Mouse (Mus musculus) forebrain, embryonic 16.5 days (tissue): ENCODE data around the gene Pcbp3. TPM values are rescaled to one million over a fixed set of nuclear protein-coding genes. Genes with fewer than 3 reads are reported as not detected.

Experiments
- ATAC-seq: fragments of 200-750 bp; cut with Nextera tagmentation; 2 replicates; pipeline ENCODE4 v1.8.0; 2017; ENCODE audit warnings: mild to moderate bottlenecking, moderate library complexity
- H3K27ac ChIP-seq: fragments of 300-500 bp; sonication (generic); 2 replicates; pipeline ENCODE4 v1.5.1; 2014; ENCODE audit warnings: low read length, control low read depth
- H3K27me3 ChIP-seq: fragments of 300-500 bp; sonication (generic); replicated peaks from 2 replicates; pipeline ENCODE4 v1.6.1; 2014; ENCODE audit warnings: low read length; ENCODE audit not compliant: control insufficient read depth, insufficient read depth
- H3K36me3 ChIP-seq: fragments of 300-500 bp; sonication (generic); 2 replicates; pipeline ENCODE4 v1.6.1; 2014; ENCODE audit not compliant: control insufficient read depth, insufficient read depth
- H3K4me1 ChIP-seq: fragments of 300-500 bp; sonication (generic); replicated peaks from 2 replicates; pipeline ENCODE4 v1.6.1; 2014; ENCODE audit warnings: low read length; ENCODE audit not compliant: control insufficient read depth, insufficient read depth
- H3K4me2 ChIP-seq: fragments of 300-500 bp; sonication (generic); 2 replicates; pipeline ENCODE4 v1.6.1; 2014; ENCODE audit warnings: mild to moderate bottlenecking, low read length, control low read depth
- H3K4me3 ChIP-seq: fragments of 300-500 bp; sonication (generic); replicated peaks from 2 replicates; pipeline ENCODE4 v1.5.1; 2014; ENCODE audit warnings: mild to moderate bottlenecking, low read length, control low read depth
- H3K9ac ChIP-seq: fragments of 300-500 bp; sonication (generic); replicated peaks from 2 replicates; pipeline ENCODE4 v1.6.1; 2014; ENCODE audit warnings: low read depth, low read length, control low read depth
- H3K9me3 ChIP-seq: fragments of 300-500 bp; sonication (generic); 2 replicates; pipeline ENCODE4 v1.6.1; 2016; ENCODE audit warnings: low read length; ENCODE audit not compliant: control insufficient read depth
- WGBS: fragments of 180-500 bp; shearing (Covaris S2); extraction: QIAGEN DNeasy Blood & Tissue Kit; methylation state at CpG from one replicate; pipeline ENCODE4 v1.1.7; 2014; 5-methylcytosine and 5-hydroxymethylcytosine counted together
- polyA plus RNA-seq: library from polyadenylated mRNA; unstranded; fragments of >200 nt; fragmentation: Nextera tagmentation; extraction: Ambion mirVana; gene quantifications from 2 replicates; pipeline ENCODE4 v1.2.1, GENCODE M21; 2015

The Pcbp3 gene
- polyA plus RNA-seq, 1 experiment from 2014 or later: 64.2 TPM

GRCm38 (mm10) chr10:76873948-76874347 is 87.7 kb downstream of the Pcbp3 start:
- Histone ChIP-seq H3K4me3 (no peak overlapping the region), H3K9me3 (no peaks in the 10 kb centered on the region), H3K4me1 (no peaks in the 10 kb centered on the region), H3K9ac (no peak overlapping the region), H3K4me2 (no peak overlapping the region), H3K27me3 (no peaks in the 10 kb centered on the region), H3K36me3 (no peaks in the 10 kb centered on the region), H3K27ac (no peak overlapping the region)
- 78% methylated on average over 10 of the region's 10 CpGs for WGBS
- ATAC-seq: no peak

GRCm38 (mm10) chr10:76872736-76873135 is 89.0 kb downstream of the Pcbp3 start:
- no peaks in the 10 kb centered on the region for H3K36me3 ChIP-seq
- H3K27ac ChIP-seq: no peak overlapping the region
- no peaks in the 10 kb centered on the region for H3K4me1 ChIP-seq
- ATAC-seq: no peak
- no peaks in the 10 kb centered on the region for H3K27me3 ChIP-seq
- WGBS: 93% methylated on average over 8 of the region's 8 CpGs
- H3K9me3 ChIP-seq: no peaks in the 10 kb centered on the region
- H3K4me3 ChIP-seq: no peak overlapping the region
- H3K9ac ChIP-seq: no peak overlapping the region
- H3K4me2 ChIP-seq: no peak overlapping the region

DNA sequence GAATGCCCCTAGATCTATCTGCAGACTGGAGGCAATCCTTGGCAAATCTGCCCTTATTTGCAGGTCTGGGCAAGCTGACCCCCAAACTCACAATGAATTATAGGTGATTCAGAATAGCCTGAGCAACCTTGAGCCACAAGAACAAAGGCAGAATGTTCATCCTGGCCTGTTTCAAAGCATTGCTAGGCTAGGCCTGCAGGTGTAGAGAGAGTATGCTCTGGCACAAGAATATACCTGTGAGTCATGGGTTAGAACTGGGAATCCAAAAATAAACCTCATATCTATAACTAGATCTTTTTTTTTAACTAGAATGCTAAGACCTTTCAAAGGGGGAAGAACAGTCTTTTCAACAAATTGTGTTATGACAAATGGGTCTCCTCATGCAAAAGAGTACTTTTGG is 95.8 kb downstream of the Pcbp3 start:
- no peak for ATAC-seq
- Histone ChIP-seq H3K4me1 (no peaks in the 10 kb centered on the region), H3K36me3 (no peaks in the 10 kb centered on the region), H3K9ac (no peak overlapping the region), H3K9me3 (no peaks in the 10 kb centered on the region), H3K4me3 (no peak overlapping the region), H3K27me3 (no peaks in the 10 kb centered on the region), H3K4me2 (no peak overlapping the region), H3K27ac (no peak overlapping the region)

DNA sequence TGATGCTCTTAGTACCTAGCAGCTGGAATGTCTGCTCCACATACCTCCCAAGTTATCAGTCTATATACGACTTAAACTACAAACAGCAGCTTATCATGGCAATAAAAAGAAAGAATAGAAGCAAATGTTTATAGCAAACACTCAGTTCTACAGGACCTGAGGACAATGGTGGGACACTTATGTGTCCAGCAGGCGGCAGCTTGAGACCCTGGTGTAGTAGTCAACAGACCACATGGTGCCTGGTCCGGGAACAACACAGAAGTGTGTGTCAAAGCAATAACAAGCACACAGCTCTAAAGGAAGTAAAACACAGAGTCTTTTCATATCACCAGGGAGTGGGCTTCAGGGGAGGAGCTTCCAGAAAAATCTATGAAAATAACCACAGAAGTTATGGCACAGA is 100.7 kb downstream of the Pcbp3 start:
- Histone ChIP-seq H3K36me3 (no peaks in the 10 kb centered on the region), H3K27ac (no peak overlapping the region), H3K9me3 (no peaks in the 10 kb centered on the region), H3K4me2 (no peak overlapping the region), H3K9ac (no peak overlapping the region), H3K27me3 (no peaks in the 10 kb centered on the region), H3K4me3 (no peak overlapping the region), H3K4me1 (peaks cover 10% of the 10 kb centered on the region)
- 70% methylated on average over 3 of the region's 3 CpGs for WGBS
- ATAC-seq: no peak

GRCm38 (mm10) chr10:76859355-76860127 is 102.1 kb downstream of the Pcbp3 start:
- Histone ChIP-seq H3K27me3 (no peaks in the 10 kb centered on the region), H3K27ac (0 out of 2 replicates have a peak overlapping the region, but pooled peaks have one; percentile 35), H3K36me3 (no peaks in the 10 kb centered on the region), H3K4me2 (no peak overlapping the region), H3K4me1 (peaks cover 10% of the 10 kb centered on the region), H3K4me3 (no peak overlapping the region), H3K9ac (no peak overlapping the region), H3K9me3 (no peaks in the 10 kb centered on the region)
- WGBS: 59% methylated on average over 12 of the region's 12 CpGs
- ATAC-seq: peak; percentile 72; the same call in 1 of the 2 replicates

DNA sequence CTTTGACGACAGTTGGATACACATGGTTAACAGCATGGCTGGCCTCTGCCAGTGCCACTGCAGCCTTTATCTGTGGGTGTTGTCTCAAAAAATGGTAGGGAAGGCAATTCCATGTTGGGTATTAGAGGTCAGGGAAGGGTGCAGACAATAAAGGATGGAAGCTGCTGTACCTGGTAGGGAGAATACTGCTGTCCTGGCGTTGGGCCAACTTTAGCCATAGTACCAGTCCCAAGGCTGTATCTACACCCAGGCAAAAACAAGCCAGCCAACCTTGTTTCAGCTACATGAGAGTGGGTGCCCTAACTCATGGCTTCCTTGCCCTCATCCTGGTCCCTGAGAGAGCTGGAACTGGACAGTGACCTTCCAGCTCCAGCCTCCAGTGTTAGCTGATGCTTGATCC is 103.8 kb downstream of the Pcbp3 start:
- no peak overlapping the region for H3K27ac ChIP-seq
- no peaks in the 10 kb centered on the region for H3K9me3 ChIP-seq
- H3K9ac ChIP-seq: no peak overlapping the region
- peaks cover 10% of the 10 kb centered on the region for H3K4me1 ChIP-seq
- H3K36me3 ChIP-seq: no peaks in the 10 kb centered on the region
- ATAC-seq: no peak
- no peak overlapping the region for H3K4me2 ChIP-seq
- no peaks in the 10 kb centered on the region for H3K27me3 ChIP-seq
- WGBS: 81% methylated on average over 2 of the region's 2 CpGs
- no peak overlapping the region for H3K4me3 ChIP-seq

DNA sequence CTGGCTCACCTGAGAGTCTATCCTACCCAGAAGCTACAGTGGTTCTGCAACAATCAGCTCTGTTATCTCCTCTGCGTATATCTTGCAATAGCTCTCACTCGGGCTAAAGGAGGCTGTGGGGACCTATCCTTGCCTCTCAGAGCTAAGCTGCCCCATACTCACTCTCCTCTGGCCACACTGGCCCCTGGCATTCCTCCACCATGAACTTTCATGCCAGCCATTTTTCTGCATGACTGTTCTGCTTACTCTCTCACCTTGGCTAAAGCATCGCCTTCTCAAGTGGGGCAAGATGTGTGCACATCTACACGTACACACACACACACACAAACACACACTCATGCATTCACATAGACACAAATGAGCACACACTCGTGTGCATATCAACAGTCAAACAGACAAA is 115.2 kb downstream of the Pcbp3 start:
- H3K9ac ChIP-seq: no peak overlapping the region
- WGBS: 92% methylated on average over 5 of the region's 5 CpGs
- no peak overlapping the region for H3K27ac ChIP-seq

GRCm38 (mm10) chr10:76844901-76845300 is 116.8 kb downstream of the Pcbp3 start:
- Histone ChIP-seq H3K27me3 (no peaks in the 10 kb centered on the region), H3K4me3 (no peak overlapping the region), H3K36me3 (no peaks in the 10 kb centered on the region), H3K27ac (no peak overlapping the region), H3K4me1 (no peaks in the 10 kb centered on the region), H3K9ac (no peak overlapping the region), H3K4me2 (no peak overlapping the region), H3K9me3 (no peaks in the 10 kb centered on the region)
- ATAC-seq: no peak
- WGBS: 71% methylated on average over 4 of the region's 4 CpGs

More for the DNA sequence above, 115.2 kb downstream of the Pcbp3 start:
- Histone ChIP-seq H3K9me3 (no peaks in the 10 kb centered on the region), H3K4me1 (no peaks in the 10 kb centered on the region), H3K4me2 (no peak overlapping the region), H3K27me3 (no peaks in the 10 kb centered on the region), H3K4me3 (no peak overlapping the region), H3K36me3 (no peaks in the 10 kb centered on the region)
- ATAC-seq: no peak

- 57% methylated on average over 3 of the region's 3 CpGs for WGBS
- H3K36me3 ChIP-seq: no peaks in the 10 kb centered on the region
- H3K9me3 ChIP-seq: no peaks in the 10 kb centered on the region
- H3K27ac ChIP-seq: no peak overlapping the region
- H3K4me1 ChIP-seq: no peaks in the 10 kb centered on the region
- H3K4me3 ChIP-seq: no peak overlapping the region
- H3K27me3 ChIP-seq: no peaks in the 10 kb centered on the region
- H3K9ac ChIP-seq: no peak overlapping the region
- H3K4me2 ChIP-seq: no peak overlapping the region
- no peak for ATAC-seq
Measured at GRCm38 (mm10) chr10:76844365-76844764, 117.3 kb downstream of the Pcbp3 start.

DNA sequence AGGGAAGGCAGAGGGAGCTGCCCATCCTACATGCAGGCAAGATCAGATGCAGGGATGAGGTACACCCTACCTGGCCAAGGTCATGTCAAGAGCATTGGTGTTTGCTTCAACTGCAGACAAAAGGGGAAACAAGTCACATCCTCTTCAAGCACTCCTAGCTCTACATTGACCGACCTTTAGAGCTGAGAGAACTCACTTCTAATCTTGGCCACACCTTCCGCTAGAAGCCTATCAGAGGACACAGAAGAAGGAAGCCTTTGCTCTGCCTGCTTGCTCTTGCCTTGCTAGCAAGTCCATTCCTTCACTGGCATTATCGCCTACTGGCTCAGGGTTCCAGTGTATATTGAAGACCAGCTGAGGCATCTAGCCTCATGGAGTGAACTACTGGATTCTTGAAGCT is 119.6 kb downstream of the Pcbp3 start:
- no peaks in the 10 kb centered on the region for H3K4me1 ChIP-seq
- H3K4me2 ChIP-seq: no peak overlapping the region
- no peaks in the 10 kb centered on the region for H3K36me3 ChIP-seq
- H3K9me3 ChIP-seq: no peaks in the 10 kb centered on the region
- no peak for ATAC-seq
- no peak overlapping the region for H3K9ac ChIP-seq
- no peak overlapping the region for H3K27ac ChIP-seq
- no peak overlapping the region for H3K4me3 ChIP-seq
- H3K27me3 ChIP-seq: no peaks in the 10 kb centered on the region
- WGBS: 95% methylated on average over 3 of the region's 3 CpGs
